ENCODE assay signal across 8 mouse cellular contexts in the genomic region with DNA sequence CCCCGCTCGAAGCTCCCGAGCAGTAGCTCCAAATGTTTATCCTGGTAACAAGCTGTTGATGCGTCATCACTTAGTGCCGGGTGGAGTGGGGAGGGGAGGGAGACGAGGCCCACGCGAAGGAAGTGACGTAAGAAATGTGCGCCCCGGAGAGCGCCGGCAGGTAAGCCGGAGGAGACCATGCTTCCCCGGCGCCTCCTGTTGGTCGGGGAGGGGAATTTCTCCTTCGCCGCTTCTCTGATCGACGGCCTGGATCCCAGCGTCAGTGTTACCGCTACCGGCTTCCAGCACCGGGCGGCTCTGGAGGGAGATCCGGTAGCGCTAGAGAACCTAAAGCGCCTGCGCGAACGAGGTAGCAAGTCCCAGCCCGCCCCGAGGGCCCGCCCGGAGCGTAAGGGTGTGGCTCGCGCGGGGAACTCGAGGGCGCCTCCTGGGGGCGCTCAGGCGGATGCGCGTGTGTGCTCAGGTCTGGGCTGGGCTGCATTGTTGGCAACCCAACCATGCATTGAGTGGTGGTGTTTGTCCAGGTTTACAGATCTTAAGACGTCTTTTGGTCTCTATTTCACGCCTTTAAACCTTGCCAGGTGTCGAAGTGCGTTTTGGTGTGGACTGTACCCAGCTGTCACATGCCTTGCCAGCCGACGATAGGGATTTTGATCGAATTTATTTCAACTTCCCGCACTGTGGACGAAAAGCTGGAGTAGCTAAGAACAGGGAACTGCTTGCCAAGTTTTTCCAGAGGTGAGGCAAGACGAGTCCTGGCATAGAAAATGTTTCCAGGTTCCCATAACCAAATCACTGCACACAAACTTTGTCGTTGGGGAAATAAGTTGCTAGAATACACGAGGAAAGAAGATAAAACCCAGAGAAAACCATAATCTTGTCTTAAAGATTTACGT. TPM values are rescaled to one million over a fixed set of nuclear protein-coding genes. Genes with fewer than 3 reads are reported as not detected.
DNase-seq lines count a peak whose midpoint lies in the region; ATAC-seq and TF ChIP-seq lines count a peak whose summit lies in the region.

A gene (plus strand): TSS at position 130 of the 896 bp plus-strand sequence.

- H3K27ac ChIP-seq in cortical plate, adult 2 months (ENCODE audit: insufficient read depth, low read length), result peak within 1 kb of the TSS; percentile 56

- TF ChIP-seq POLR2A in cortical plate, adult 2 months (IDR thresholded peaks at IDR 0.05; ENCODE audit: extremely low read depth, insufficient read depth, low read length), result peak; percentile 73

- no peaks in the 10 kb centered on the region for H3K9me3 ChIP-seq in megakaryocyte, embryonic 14.5 days

- peak; percentile 39 for TF ChIP-seq CTCF in cortical plate, adult 2 months (IDR thresholded peaks at IDR 0.05; ENCODE audit: extremely low read depth, insufficient read depth, low read length)

- H3K4me1 ChIP-seq in cortical plate, adult 2 months (ENCODE audit: control insufficient read depth, insufficient read depth, low read length), result no peaks in the 10 kb centered on the region
- H3K4me1 ChIP-seq in megakaryocyte, embryonic 14.5 days, result peaks cover 30% of the 10 kb centered on the region

- peak within 1 kb of the TSS; percentile 83 for H3K4me3 ChIP-seq in cortical plate, adult 2 months (ENCODE audit: insufficient read depth, low read length)
- H3K4me3 ChIP-seq in megakaryocyte, embryonic 14.5 days (replicated peaks), result peak within 1 kb of the TSS; percentile 99

- H3K36me3 ChIP-seq in megakaryocyte, embryonic 14.5 days (replicated peaks; ENCODE audit: low read length), result peaks cover 32% of the 10 kb centered on the region

- DNase-seq in gastrocnemius, adult 8-10 months (ENCODE audit: low spot score in 2 of 2), result peak; percentile 95 to 96
- peak; percentile 94 for DNase-seq in hindlimb bud, embryonic 11.5 days (ENCODE audit: extremely low spot score, low read depth, low spot score)
- peak; percentile 96 to 98 for DNase-seq in left cerebral cortex, adult 8-10 months (ENCODE audit: low spot score in 2 of 2)
- peak; percentile 99 for DNase-seq in right cerebral cortex, postnatal 10 days (ENCODE audit: low spot score in 2 of 2)
- peak; percentile 97 for DNase-seq in urinary bladder, postnatal 25 days (ENCODE audit: low spot score)

- H3K27me3 ChIP-seq in megakaryocyte, embryonic 14.5 days (replicated peaks), result no peaks in the 10 kb centered on the region

- ATAC-seq in activated CD4-positive, CD25-positive, alpha-beta regulatory T cell, adult 4 months, result peak; percentile 94

RNA-seq across cellular contexts. Expression of the gene that starts here (rescaled TPM):
- polyA plus RNA-seq in activated CD4-positive, CD25-positive, alpha-beta regulatory T cell, adult 4 months (2017; shearing (Covaris generic)), result 1 to 10 TPM; 6.5 to 7.5 TPM
- polyA plus RNA-seq in cortical plate, adult 2 months (2012; rRNA removed), result 6.6 and 7.9 TPM in 2 replicates
- 1 to 10 TPM; 2.7 to 6.1 (median 3.4) TPM for total RNA-seq in gastrocnemius, adult 8-10 months (2022)
- total RNA-seq in left cerebral cortex, adult 8-10 months (2022), result 1 to 10 TPM; 5.3 to 6.6 (median 5.8) TPM
- polyA plus RNA-seq in megakaryocyte, embryonic 14.5 days (2012; ENCODE audit: insufficient read depth, low replicate concordance), result 0.38 TPM in 1 of 2 replicates, not detected in the other

Comparison
In these comparisons a context has a peak if more than half of its experiments do, and no peak if none do; other contexts are left out.
1. Peak in every context shown above with its lines: DNase-seq, ATAC-seq, H3K4me3 ChIP-seq and H3K27ac ChIP-seq.